Mouse (Mus musculus): ENCODE measurements around the gene Vmn1r128. TPM values are rescaled to one million over a fixed set of nuclear protein-coding genes. Genes with fewer than 3 reads are reported as not detected.
"Not testable (repeated sequence)": the region's sequence is repeated elsewhere in the genome, so short reads cannot be mapped to it uniquely, and the experiment has no call there.

The Vmn1r128 gene
- not detected for total RNA-seq (2021)
- long read RNA-seq, experiment 1 = 0 reads
- long read RNA-seq, experiment 2 = 0 reads

DNA sequence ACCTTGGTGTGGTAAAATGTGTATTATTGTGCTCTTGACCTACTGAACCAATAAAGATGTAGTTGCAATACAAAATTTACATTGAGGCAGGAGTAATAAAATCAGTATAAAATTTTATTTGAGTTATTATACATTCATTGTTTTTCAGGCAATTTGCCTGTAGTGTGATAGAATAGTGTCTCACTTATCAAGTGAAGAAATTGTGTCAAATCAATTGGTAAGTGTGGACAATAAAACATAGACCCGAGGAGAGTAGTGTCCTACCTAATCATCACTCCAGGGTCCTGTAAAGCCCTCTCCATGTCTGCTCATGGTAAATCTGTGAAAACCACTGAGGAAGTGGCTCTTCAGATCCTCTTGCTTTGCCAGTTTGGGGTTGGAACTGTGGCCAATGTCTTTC, at the start of gene Vmn1r128:
TSS of gene Vmn1r128 (plus strand) at position 301 of the 400 bp plus-strand sequence.
- not testable (repeated sequence) for DNase-seq (ENCODE audit: low spot score in 2 of 2)

DNA sequence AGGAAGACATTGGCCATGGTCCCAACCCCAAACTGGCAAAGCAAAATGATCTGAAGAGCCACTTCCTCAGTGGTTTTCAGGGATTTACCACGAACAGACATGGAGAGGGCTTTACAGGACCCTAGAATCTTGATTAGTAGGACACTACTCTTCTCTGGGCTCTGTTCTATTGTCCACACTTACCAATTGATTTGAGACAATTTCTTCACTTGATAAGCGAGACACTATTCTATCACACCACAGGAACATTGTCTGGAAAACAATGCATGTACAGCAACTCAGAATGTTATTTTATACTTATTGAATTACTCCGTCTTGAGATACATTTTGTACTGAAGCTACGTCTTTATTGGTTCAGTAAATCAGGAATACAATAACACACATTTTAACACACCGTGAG, 47.8 kb upstream of the Vmn1r128 start, which contains the start of gene Vmn1r126:
TSS of gene Vmn1r126 (minus strand) at position 101 of the 400 bp plus-strand sequence.
- DNase-seq (ENCODE audit: low spot score in 2 of 2) = not testable (repeated sequence)

DNA sequence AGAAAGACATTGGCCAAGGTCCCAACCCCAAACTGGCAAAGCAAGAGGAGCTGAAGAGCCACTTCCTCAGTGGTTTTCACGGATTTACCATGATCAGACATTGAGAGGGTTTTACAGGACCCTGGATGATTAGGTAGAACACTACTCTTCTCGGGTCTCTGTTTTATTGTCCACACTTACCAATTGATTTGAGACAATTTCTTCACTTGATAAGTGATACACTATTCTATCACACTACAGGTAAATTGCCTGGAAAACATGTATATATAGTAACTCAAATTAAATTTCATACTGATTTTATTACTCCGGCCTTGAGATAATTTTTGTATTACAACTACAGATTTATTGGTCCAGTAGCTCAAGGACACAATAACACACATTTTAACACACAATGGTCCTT, 29.4 kb upstream of the Vmn1r128 start, which contains the start of gene Vmn1r127:
TSS of gene Vmn1r127 (minus strand) at position 101 of the 400 bp plus-strand sequence.
- DNase-seq (ENCODE audit: low spot score in 2 of 2) = not testable (repeated sequence)

DNA sequence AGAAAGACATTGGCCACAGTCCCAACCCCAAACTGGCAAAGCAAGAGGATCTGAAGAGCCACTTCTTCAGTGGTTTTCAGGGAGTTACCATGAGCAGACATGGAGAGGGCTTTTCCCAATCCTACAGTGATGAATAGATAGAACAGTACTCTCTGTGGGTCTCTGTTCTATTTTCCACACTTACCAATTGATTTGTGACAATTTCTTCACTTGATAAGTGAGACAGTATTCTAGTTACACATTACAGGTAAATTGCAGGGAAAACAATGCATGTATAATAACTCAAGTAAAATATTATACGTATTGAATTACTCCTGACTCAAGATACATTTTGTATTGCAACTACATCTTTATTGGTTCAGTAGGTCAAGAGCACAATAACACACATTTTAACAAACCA, 12.0 kb downstream of the Vmn1r128 start, which contains the start of gene Vmn1r129:
TSS of gene Vmn1r129 (minus strand) at position 101 of the 400 bp plus-strand sequence.
- not testable (repeated sequence) for DNase-seq (ENCODE audit: low spot score in 2 of 2)

Other genes with a start within 250 kb of the Vmn1r128 start
- gene Vmn1r122, start 215.2 kb upstream of the Vmn1r128 start, total RNA-seq (2021) = not detected
- not detected for gene Vmn1r123, start 187.2 kb upstream of the Vmn1r128 start, total RNA-seq (2021)
- gene Gm5157, start 158.9 kb upstream of the Vmn1r128 start, total RNA-seq (2021) = not detected
- gene Vmn1r124, start 88.8 kb upstream of the Vmn1r128 start, total RNA-seq (2021) = not detected
- not detected for gene Vmn1r125, start 77.2 kb upstream of the Vmn1r128 start, total RNA-seq (2021)
- gene Vmn1r126, start 47.9 kb upstream of the Vmn1r128 start, total RNA-seq (2021) = not detected
- gene Vmn1r127, start 29.5 kb upstream of the Vmn1r128 start, total RNA-seq (2021) = not detected
- not detected for gene Vmn1r129, start 11.9 kb downstream of the Vmn1r128 start, total RNA-seq (2021)
- not detected for gene Gm6882, start 83.4 kb downstream of the Vmn1r128 start, total RNA-seq (2021)
- not detected for gene Vmn1r130, start 162.4 kb downstream of the Vmn1r128 start, total RNA-seq (2021)
- gene Vmn1r131, start 196.7 kb downstream of the Vmn1r128 start, total RNA-seq (2021) = not detected